Mouse (Mus musculus) lung, adult 2 months (tissue): ENCODE measurements at regions not wholly inside any gene's neighbourhood (a gene's known extent, or its start where the extent isn't known, plus 50 kb on each side); places are given as distances from the start of the nearest gene placed in this dataset.

Experiments used
- CTCF ChIP-seq: fragments of 200-500 bp; IDR thresholded peaks from 2 replicates; pipeline ENCODE4 v1.5.1; 2011; ENCODE audit warnings: mild to moderate bottlenecking, low read length, control low read depth; ENCODE audit not compliant: insufficient read depth
- POLR2A ChIP-seq: fragments of 200-500 bp; IDR thresholded peaks from 2 replicates; pipeline ENCODE4 v1.6.1; 2011; ENCODE audit warnings: low read depth, mild to moderate bottlenecking, control low read depth, low read length, borderline replicate concordance; ENCODE audit errors: extremely low read depth

- TF ChIP-seq CTCF (no peak), POLR2A (no peak)
These were observed 76.7 kb downstream of the Trim29 start for GRCm38 (mm10) chr9:43387397-43387796.
